Mouse (Mus musculus) ES-Bruce4 (cell line): Measurements from ENCODE around the gene Kcnip2. TPM values are rescaled to one million over a fixed set of nuclear protein-coding genes. Genes with fewer than 3 reads are reported as not detected.

Experiments used
- H3K27ac ChIP-seq: 2 replicates; pipeline ENCODE4 v1.5.1; 2012; ENCODE audit warnings: low read length, inconsistent platforms; ENCODE audit not compliant: insufficient read depth
- H3K27me3 ChIP-seq: 2 replicates; pipeline ENCODE4 v1.6.1; 2012; ENCODE audit warnings: mild to moderate bottlenecking, low read length, inconsistent platforms; ENCODE audit not compliant: control insufficient read depth, poor library complexity, insufficient read depth, severe bottlenecking
- H3K36me3 ChIP-seq: 2 replicates; pipeline ENCODE4 v1.6.1; 2012; ENCODE audit warnings: inconsistent platforms, mild to moderate bottlenecking, low read length, moderate library complexity; ENCODE audit not compliant: control insufficient read depth, poor library complexity, insufficient read depth, severe bottlenecking
- H3K4me1 ChIP-seq: one replicate; pipeline ENCODE4 v1.8.1; 2011; ENCODE audit warnings: low read length; ENCODE audit not compliant: control insufficient read depth, insufficient read depth
- H3K4me3 ChIP-seq: 2 replicates; pipeline ENCODE4 v1.5.1; 2011; ENCODE audit warnings: low read depth, mild to moderate bottlenecking, low read length
- H3K9ac ChIP-seq: 2 replicates; pipeline ENCODE4 v1.6.1; 2012; ENCODE audit warnings: low read depth, mild to moderate bottlenecking, inconsistent platforms; ENCODE audit not compliant: poor library complexity, severe bottlenecking
- H3K9me3 ChIP-seq: replicated peaks from 2 replicates; pipeline ENCODE4 v1.6.1; 2012; ENCODE audit warnings: mild to moderate bottlenecking, low read length, inconsistent platforms; ENCODE audit not compliant: control insufficient read depth, poor library complexity, insufficient read depth, severe bottlenecking
- CTCF ChIP-seq: IDR thresholded peaks from one replicate; pipeline ENCODE4 v1.8.1; 2011; ENCODE audit warnings: low read depth, low read length
- EP300 ChIP-seq: IDR thresholded peaks from 2 replicates; pipeline ENCODE4 v1.6.1; 2011; ENCODE audit warnings: low read depth, low read length; ENCODE audit not compliant: insufficient read depth
- POLR2A ChIP-seq: IDR thresholded peaks from one replicate; pipeline ENCODE4 v1.8.1; 2011; ENCODE audit warnings: low read length; ENCODE audit not compliant: insufficient read depth
- polyA plus RNA-seq: library from polyadenylated mRNA; stranded (reverse); fragments of >200 nt; gene quantifications from 2 replicates; pipeline ENCODE4 v1.2.4, GENCODE M21; 2011; ENCODE audit warnings: low read depth; ENCODE audit not compliant: missing spikeins, insufficient read depth, insufficient read length

Gene Kcnip2
- polyA plus RNA-seq, 1 experiment, result 3.1 TPM

GRCm38 (mm10) chr19:45804593-45805368 is 11.1 kb downstream of the Kcnip2 start:
- Histone ChIP-seq H3K9me3 (no peaks in the 10 kb centered on the region), H3K27ac (no peak overlapping the region), H3K27me3 (no peaks in the 10 kb centered on the region), H3K36me3 (no peaks in the 10 kb centered on the region), H3K4me1 (peaks cover 4% of the 10 kb centered on the region), H3K4me3 (no peak overlapping the region), H3K9ac (no peak overlapping the region)
- TF ChIP-seq CTCF (peak; percentile 68), EP300 (no peak), POLR2A (no peak)

- Histone ChIP-seq H3K27me3 (no peaks in the 10 kb centered on the region), H3K9me3 (no peaks in the 10 kb centered on the region), H3K4me1 (peaks cover 4% of the 10 kb centered on the region), H3K4me3 (no peak overlapping the region), H3K9ac (no peak overlapping the region), H3K27ac (no peak overlapping the region), H3K36me3 (no peaks in the 10 kb centered on the region)
- TF ChIP-seq CTCF (no peak), EP300 (no peak), POLR2A (no peak)
These were observed 12.5 kb downstream of the Kcnip2 start for GRCm38 (mm10) chr19:45803408-45803807.

- no peaks in the 10 kb centered on the region for H3K27me3 ChIP-seq
- no peak for TF ChIP-seq CTCF
- no peak for TF ChIP-seq POLR2A
- no peak for TF ChIP-seq EP300
These were observed 13.2 kb downstream of the Kcnip2 start for GRCm38 (mm10) chr19:45802702-45803101.

DNA sequence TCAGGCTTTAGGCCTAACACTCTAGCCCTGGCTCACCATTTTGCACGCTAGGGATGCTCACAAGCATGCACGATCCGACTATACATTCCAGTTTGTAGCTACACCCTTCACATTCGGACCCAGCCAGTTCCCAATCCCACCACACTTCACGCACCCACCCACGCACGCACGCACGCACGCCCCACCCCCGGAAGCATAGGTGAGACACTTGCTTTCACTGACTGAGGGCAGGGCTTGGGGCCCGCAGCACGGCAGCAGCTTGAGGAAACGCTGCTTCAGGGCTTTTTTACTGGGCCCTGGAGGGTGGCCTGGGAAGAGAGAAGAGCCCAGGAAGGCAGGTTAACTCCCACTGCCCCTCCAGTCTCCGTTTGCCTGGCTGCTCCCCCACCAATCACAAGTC is 19.0 kb downstream of the Kcnip2 start:
- Histone ChIP-seq H3K27ac (no peak overlapping the region), H3K9ac (no peak overlapping the region), H3K4me3 (peak overlapping the region; percentile 43), H3K9me3 (no peaks in the 10 kb centered on the region), H3K27me3 (no peaks in the 10 kb centered on the region), H3K36me3 (no peaks in the 10 kb centered on the region), H3K4me1 (peaks cover 4% of the 10 kb centered on the region)
- no peak for TF ChIP-seq CTCF
- TF ChIP-seq EP300, result no peak
- TF ChIP-seq POLR2A, result no peak

More at GRCm38 (mm10) chr19:45802702-45803101, 13.2 kb downstream of the Kcnip2 start:
- Histone ChIP-seq H3K27ac (no peak overlapping the region), H3K4me3 (no peak overlapping the region), H3K36me3 (no peaks in the 10 kb centered on the region), H3K4me1 (peaks cover 4% of the 10 kb centered on the region), H3K9ac (no peak overlapping the region), H3K9me3 (no peaks in the 10 kb centered on the region)

- Histone ChIP-seq H3K9ac (no peak overlapping the region), H3K9me3 (no peaks in the 10 kb centered on the region)
- TF ChIP-seq CTCF (no peak), POLR2A (no peak), EP300 (no peak)
These were observed 19.8 kb downstream of the Kcnip2 start for GRCm38 (mm10) chr19:45796061-45796556.

DNA sequence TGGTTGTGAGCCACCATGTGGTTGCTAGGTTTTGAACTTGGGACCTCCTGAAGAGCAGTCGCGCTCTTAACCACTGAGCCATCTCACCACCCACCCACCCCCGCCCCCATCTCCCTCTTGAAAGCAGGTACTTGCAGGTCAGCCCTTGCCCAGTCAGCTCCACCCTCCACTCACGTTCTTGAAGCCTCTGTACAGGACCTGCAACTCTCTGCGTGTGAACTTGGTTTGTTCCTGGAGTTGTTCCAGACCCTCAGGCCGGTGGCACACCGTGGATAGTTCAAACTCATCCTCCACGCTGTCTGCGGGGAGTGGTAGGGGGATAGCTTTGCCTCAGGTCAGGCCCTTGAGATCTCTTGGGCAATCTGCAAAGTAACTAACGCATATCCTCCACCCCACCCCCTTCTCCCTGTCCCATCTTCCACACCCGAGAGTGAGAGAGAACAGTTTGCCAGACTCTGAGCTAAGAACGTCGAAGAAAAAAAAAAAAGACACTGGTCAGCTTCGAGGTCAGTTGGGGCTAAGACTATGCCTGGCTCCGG is 20.4 kb downstream of the Kcnip2 start:
- no peaks in the 10 kb centered on the region for H3K27me3 ChIP-seq
- no peaks in the 10 kb centered on the region for H3K9me3 ChIP-seq
- no peak for TF ChIP-seq EP300
- no peak for TF ChIP-seq CTCF
- no peak for TF ChIP-seq POLR2A
- no peak overlapping the region for H3K9ac ChIP-seq
- H3K36me3 ChIP-seq, result no peaks in the 10 kb centered on the region
- peak overlapping the region; percentile 43 for H3K4me3 ChIP-seq
- peaks cover 4% of the 10 kb centered on the region for H3K4me1 ChIP-seq
- H3K27ac ChIP-seq, result peak overlapping the region; percentile 56

More at GRCm38 (mm10) chr19:45796061-45796556, 19.8 kb downstream of the Kcnip2 start:
- no peaks in the 10 kb centered on the region for H3K36me3 ChIP-seq
- H3K27me3 ChIP-seq, result no peaks in the 10 kb centered on the region
- H3K4me1 ChIP-seq, result peaks cover 4% of the 10 kb centered on the region
- H3K4me3 ChIP-seq, result peak overlapping the region; percentile 43
- peak overlapping the region; percentile 25; the same call in 1 of the 2 replicates for H3K27ac ChIP-seq
